Mouse (Mus musculus) yolk sac, embryonic 10.5 days (tissue): ENCODE measurements around the gene Atg3.

Source experiments
- DNase-seq: peaks from one replicate; pipeline ENCODE4 v3.0.0-alpha.2; 2017; ENCODE audit warnings: low spot score

Gene Atg3

DNA sequence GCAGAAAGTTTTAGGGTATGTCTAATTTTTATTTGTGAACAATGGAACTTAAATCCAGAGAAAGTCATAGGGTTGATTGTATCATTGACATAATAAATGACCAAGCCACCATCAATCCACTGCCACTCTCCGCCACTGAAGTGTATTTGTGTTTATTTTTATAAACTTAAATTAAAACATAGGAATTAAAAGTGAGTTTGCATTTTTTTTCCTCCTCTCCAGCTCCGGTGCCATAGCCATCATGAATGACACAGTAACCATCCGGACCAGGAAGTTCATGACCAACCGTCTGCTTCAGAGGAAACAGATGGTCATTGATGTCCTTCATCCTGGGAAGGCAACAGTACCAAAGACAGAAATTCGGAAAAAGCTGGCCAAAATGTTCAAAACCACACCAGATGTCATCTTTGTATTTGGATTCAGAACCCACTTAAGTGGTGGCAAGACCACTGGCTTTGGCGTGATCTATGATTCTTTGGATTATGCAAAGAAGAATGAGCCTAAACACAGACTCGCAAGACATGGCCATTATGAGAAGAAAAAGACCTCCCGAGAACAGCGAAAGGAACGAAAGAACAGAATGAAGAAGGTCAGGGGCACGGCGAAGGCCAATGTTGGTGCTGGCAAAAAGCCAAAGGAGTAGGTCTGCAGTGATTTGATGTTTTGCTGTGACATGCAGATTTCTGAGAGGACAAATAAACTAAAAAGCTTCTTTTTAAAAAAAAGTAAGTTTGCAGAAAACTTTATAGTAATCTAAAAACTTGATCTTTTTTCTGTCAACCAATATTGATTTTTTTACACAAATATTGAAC lies 46.5 kb downstream of the Atg3 start:
- no peak for DNase-seq

- DNase-seq: no peak
Observed at GRCm38 (mm10) chr16:45222016-45222415, 63.4 kb downstream of the Atg3 start.

DNA sequence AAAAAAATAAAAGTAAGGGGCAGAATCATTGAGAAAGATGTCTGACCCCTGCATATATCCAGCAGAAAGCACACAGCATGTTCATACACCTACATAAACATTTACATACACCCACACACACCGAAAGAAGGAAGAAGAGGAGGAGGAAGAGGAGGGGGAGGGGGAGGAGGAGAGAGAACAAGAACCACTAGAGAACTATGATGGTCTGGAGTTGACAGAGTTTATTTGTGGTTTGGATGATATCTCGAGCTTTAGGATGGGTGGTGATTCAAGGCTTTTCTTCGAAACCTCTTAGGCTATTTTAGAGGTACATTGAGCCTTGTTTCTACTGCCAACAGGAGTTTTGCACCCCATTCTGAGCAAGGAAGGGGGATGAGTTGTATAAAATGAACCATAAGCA lies 64.2 kb downstream of the Atg3 start:
- DNase-seq: no peak

GRCm38 (mm10) chr16:45223648-45224388 lies 65.2 kb downstream of the Atg3 start, which contains the start of gene Btla:
TSS of gene Btla (plus strand) at chr16:45224315.
- no peak for DNase-seq

DNA sequence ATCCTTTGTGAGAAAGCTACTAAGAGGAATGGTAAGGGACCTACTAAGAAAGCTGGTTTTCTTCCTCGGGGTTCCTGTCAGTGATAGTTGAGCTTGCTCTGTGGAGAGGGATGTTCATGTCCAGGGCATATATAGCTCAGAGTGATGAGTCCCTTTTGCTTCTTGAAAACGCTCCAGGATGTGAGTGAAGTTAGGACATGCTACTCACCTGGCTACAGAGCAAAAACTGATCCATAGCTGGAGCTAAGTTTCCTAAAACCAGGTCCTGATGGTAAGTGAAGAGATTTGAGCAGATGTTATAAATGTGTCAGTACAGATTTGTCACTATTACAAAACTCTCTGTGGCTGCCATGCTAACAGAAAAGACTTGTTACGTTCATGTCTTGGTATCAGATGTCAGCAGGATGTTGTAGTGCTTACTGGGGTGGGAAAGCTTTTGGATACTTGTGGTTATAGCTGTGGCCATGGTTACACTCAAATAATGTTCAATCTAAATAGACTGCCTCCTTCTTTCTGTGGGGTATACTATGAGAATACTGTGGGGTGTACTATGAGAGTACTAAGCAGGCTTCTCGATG lies 65.9 kb downstream of the Atg3 start:
- no peak for DNase-seq

DNA sequence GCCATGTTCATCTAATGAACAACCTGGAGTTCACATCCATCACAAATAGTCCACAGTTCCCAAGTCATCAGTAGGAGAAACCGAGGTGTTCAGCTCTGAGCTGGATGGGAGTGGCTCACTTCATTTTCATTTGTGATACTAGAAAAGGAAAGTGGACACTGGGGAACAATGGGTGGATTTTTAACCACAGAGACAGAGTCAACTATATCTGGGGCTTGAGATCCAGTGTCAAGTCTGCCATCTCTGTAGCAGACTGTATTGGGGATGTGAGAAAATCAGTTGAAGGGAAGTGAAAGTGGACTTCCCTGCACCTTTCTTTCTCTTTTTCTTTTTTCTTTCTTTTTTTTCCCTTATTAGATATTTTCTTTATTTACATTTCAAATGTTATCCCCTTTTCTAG lies 68.4 kb downstream of the Atg3 start:
- no peak for DNase-seq

DNA sequence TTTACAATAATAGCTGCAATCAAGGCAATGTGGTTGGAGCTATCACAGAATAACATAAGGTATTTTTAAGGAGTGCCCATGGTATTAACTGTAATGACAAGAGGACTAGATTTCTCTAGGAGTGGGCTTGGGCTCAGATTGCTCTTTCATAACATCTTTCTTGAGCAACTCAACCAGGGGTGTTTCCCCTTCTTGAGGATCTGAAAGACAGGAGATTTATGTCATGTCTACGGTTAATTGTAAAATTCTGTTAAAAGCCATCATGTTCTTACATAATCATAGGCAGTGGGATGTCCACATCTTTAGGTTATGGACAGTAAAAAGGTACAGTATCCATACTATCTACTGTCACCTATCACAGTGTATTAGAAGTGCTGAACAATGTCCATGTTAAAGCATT lies 72.7 kb downstream of the Atg3 start:
- DNase-seq: no peak

GRCm38 (mm10) chr16:45233007-45233406 lies 74.4 kb downstream of the Atg3 start:
- no peak for DNase-seq
